Mouse (Mus musculus) embryonic fibroblast, embryonic 13.5 days (primary cell): ENCODE measurements around the gene Rtp4. TPM values are rescaled to one million over a fixed set of nuclear protein-coding genes. Genes with fewer than 3 reads are reported as not detected.
A peak's percentile ranks its signal among the peaks of the same experiment; 100 is the strongest.

Source experiments
- H3K27ac ChIP-seq: 2 replicates; pipeline ENCODE4 v1.5.1; 2012; ENCODE audit warnings: low read length, control low read depth, inconsistent platforms; ENCODE audit not compliant: insufficient read depth
- H3K4me1 ChIP-seq: 2 replicates; pipeline ENCODE4 v1.6.1; 2011; ENCODE audit warnings: low read length; ENCODE audit not compliant: control insufficient read depth, insufficient read depth
- H3K4me3 ChIP-seq: 2 replicates; pipeline ENCODE4 v1.5.1; 2011; ENCODE audit warnings: mild to moderate bottlenecking, control low read depth, low read length; ENCODE audit not compliant: insufficient read depth
- CTCF ChIP-seq: IDR thresholded peaks from 2 replicates; pipeline ENCODE4 v1.5.1; 2011; ENCODE audit warnings: mild to moderate bottlenecking, control low read depth, low read length, moderate library complexity, borderline replicate concordance; ENCODE audit not compliant: insufficient read depth
- POLR2A ChIP-seq: IDR thresholded peaks from 2 replicates; pipeline ENCODE4 v1.6.1; 2011; ENCODE audit warnings: low read depth, mild to moderate bottlenecking, control low read depth, low read length, moderate library complexity
- polyA plus RNA-seq: library from polyadenylated mRNA; stranded (reverse); fragments of >200 nt; gene quantifications from 2 replicates; pipeline ENCODE4 v1.2.4, GENCODE M21; 2011; ENCODE audit warnings: low read depth; ENCODE audit not compliant: missing spikeins, insufficient read length

Rtp4 gene
- polyA plus RNA-seq, 1 experiment: 17.4 TPM

GRCm38 (mm10) chr16:23511166-23511935 lies 8.7 kb upstream of the Rtp4 start:
- Histone ChIP-seq H3K4me3 (no peak overlapping the region), H3K4me1 (peaks cover 8% of the 10 kb centered on the region; the same call in 1 of the 2 replicates), H3K27ac (no peak overlapping the region)
- TF ChIP-seq POLR2A (no peak), CTCF (no peak)

- TF ChIP-seq CTCF (no peak), POLR2A (peak; percentile 21; the same call in 1 of the 2 replicates)
- H3K4me3 ChIP-seq: no peak overlapping the region
- H3K27ac ChIP-seq: peak overlapping the region; percentile 67
- peaks cover 17% of the 10 kb centered on the region for H3K4me1 ChIP-seq
Measured at GRCm38 (mm10) chr16:23513401-23513800, 6.7 kb upstream of the Rtp4 start.

DNA sequence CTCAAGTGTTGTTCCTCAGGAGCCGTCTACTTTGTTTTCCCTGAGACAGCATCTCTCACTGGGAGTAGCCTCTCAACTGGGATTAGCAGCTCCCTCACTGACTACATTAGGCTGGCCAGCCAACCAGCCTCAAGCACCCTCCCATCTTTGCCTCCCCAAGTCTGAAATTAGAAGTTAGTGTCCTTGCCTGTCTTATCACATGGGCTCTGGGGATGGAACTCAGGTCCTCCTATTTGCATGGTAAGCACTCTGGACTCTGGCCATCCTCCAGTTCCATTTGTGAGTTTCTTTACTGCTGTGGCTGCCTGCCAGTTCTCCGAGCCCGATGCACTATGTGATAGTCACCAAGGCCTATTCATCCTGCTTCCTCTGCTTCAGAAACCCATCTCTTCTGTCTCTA lies 4.3 kb upstream of the Rtp4 start:
- no peak for TF ChIP-seq CTCF
- no peak for TF ChIP-seq POLR2A
- H3K27ac ChIP-seq: no peak overlapping the region
- no peak overlapping the region for H3K4me3 ChIP-seq
- peaks cover 17% of the 10 kb centered on the region for H3K4me1 ChIP-seq

- peaks cover 21% of the 10 kb centered on the region for H3K4me1 ChIP-seq
- H3K27ac ChIP-seq: no peak overlapping the region
- TF ChIP-seq CTCF (no peak), POLR2A (no peak)
- no peak overlapping the region for H3K4me3 ChIP-seq
Measured at GRCm38 (mm10) chr16:23516606-23517005, 3.5 kb upstream of the Rtp4 start.

DNA sequence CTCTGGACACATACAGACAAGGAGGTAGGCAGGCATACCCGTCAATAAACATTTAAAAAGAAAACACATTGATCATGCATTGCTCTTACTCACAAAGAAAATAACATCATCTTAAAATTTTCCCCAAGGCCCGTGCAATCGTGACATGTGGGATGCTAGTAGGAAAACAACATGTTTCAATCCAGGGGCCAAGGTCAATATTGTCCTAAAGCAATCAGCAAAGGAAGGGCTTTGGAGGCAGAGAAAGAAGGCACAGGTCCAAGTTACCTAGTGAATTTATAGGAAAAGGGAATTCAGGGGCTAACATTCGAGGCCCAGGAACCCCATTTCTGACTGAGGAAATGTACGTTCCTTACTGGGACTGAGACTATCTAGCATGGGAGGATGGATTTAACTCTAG lies 2.9 kb upstream of the Rtp4 start:
- H3K27ac ChIP-seq: no peak overlapping the region
- H3K4me3 ChIP-seq: no peak overlapping the region
- TF ChIP-seq CTCF (no peak), POLR2A (no peak)
- H3K4me1 ChIP-seq: peaks cover 26% of the 10 kb centered on the region

DNA sequence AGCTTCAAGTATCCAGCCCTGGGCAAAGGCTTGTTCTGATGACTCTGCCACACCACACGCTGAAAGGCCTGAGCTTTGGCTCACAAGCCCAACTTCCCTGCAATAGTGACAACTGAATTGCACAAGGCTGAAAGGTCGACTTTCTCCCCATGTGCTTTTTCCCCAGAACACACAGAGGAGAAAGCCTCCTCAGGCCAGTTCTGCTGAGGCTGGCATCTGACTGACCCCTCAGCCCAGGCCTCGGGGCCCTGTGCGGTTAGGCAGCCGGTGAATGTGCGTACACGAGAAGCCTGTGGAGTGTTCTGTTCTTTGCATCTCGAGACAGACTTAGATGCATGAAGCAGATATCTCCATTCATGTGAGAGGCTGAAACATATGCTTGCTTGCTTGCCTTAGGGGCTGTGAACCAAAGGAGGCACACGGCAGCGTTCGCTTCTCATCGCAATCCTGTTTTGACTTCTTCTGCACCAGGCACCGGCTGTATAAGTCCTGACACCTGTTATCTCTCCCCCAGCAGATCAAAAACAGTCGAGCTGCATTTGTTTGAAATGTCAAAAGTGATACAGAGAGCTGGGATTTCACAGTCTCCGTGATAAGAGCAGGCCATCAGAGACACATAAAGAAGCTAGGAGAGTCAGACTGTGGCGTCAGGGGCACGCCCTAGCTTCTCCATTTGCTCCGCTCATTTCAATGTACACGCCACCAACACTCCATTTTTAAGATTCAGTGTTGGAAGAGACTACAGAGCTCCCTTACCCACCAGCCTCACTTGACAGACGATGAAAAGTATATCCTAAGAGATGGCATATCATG lies 2.1 kb upstream of the Rtp4 start:
- TF ChIP-seq CTCF: no peak
- TF ChIP-seq POLR2A: no peak
- H3K27ac ChIP-seq: peak overlapping the region; percentile 28; the same call in 1 of the 2 replicates
- no peak overlapping the region for H3K4me3 ChIP-seq
- H3K4me1 ChIP-seq: peaks cover 30% of the 10 kb centered on the region

DNA sequence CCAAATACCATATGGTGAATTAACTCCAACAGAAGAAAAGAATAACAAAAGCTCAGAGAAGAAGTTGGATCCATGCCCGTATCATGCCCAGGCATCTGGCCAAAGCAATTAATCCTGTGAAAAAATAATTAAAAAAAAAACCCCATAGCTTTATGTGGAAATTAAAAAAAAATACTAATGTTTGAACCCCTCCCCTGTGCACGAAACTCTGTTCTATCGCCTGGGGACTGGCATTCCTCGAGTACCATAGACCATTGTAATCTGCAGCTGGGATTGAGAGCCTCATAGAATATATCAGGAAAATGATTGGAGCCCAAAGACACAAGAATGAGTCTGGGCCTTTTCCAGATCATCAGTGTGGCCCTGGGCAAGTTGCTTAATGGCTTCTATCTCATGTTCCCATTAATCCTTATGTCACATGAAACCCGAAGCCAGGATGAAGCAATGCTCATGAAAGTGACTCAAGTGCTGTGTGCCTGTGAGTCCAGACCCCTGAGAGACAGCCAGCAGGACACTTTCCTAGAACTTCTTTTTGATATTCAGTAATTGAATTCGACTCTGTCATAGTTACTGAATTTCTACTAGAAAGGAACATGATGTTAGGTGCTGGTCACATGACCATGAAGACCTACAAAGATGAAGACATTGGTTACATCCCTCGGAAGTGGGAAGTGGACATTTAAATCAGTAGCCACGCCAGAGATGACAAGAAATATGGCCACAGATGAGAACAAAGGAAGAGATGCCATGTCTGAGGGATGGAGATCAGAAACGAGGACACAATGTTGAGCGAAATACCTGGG lies 1.3 kb upstream of the Rtp4 start:
- no peak for TF ChIP-seq CTCF
- TF ChIP-seq POLR2A: no peak
- Histone ChIP-seq H3K27ac (peak overlapping the region; percentile 28), H3K4me1 (peaks cover 31% of the 10 kb centered on the region), H3K4me3 (peak overlapping the region; percentile 55)

GRCm38 (mm10) chr16:23519771-23520170 lies 320 bp upstream of the Rtp4 start:
- H3K4me1 ChIP-seq: peaks cover 29% of the 10 kb centered on the region
- TF ChIP-seq CTCF (no peak), POLR2A (no peak)
- H3K4me3 ChIP-seq: peak overlapping the region; percentile 55
- peak overlapping the region; percentile 28 for H3K27ac ChIP-seq

GRCm38 (mm10) chr16:23521092-23521491 lies 1.0 kb downstream of the Rtp4 start:
- TF ChIP-seq CTCF: no peak
- TF ChIP-seq POLR2A: no peak
- Histone ChIP-seq H3K4me3 (peak overlapping the region; percentile 55), H3K27ac (0 out of 2 replicates have a peak overlapping the region, but pooled peaks have one; percentile 0), H3K4me1 (peaks cover 29% of the 10 kb centered on the region)

GRCm38 (mm10) chr16:23522081-23522480 lies 2.0 kb downstream of the Rtp4 start:
- Histone ChIP-seq H3K4me1 (peaks cover 29% of the 10 kb centered on the region), H3K4me3 (no peak overlapping the region), H3K27ac (peak overlapping the region; percentile 23)
- TF ChIP-seq CTCF (no peak), POLR2A (no peak)
